Mouse (Mus musculus): ENCODE results near the gene Ap1m2.

- no peak for TF ChIP-seq EP300 (IDR thresholded peaks at IDR 0.05; ENCODE audit: low read depth)
- TF ChIP-seq CTCF (IDR thresholded peaks at IDR 0.05; ENCODE audit: low read depth): no peak
Measured at GRCm38 (mm10) chr9:21353373-21353686, 41.2 kb upstream of the Ap1m2 start.

All from liver, embryonic 14.5 days (tissue).